Mouse (Mus musculus): ENCODE measurements around the gene Ift140.

DNA sequence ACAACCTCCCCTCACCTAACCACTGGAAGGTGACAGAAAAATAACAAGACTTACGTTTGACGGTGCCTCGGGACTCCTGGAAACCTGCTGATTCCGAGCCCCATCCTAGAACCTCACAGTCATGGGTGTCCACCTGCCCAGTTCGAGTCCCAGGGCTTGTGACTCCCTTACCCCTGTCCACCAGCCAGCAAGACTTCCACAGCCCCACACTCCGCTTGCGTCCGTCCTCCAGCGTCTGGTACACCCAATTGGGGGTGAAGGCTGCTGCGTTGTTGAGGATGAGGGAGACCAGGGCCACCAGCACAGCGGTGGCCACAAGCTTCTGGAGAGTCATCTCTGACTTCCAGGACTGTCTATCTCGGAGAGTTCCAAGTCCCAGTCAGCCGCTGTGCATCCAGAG is 64.3 kb downstream of the Ift140 start:
- no peak for TF ChIP-seq POLR2A (IDR thresholded peaks at IDR 0.05; ENCODE audit: low read depth, low read length)
- no peak for TF ChIP-seq CTCF (conservative IDR thresholded peaks at IDR 0.05; ENCODE audit: insufficient read depth, insufficient read length, low read depth, low read length)

All from kidney, adult 2 months (tissue).